Mouse (Mus musculus): ENCODE results near the gene Tatdn3. TPM values are rescaled to one million over a fixed set of nuclear protein-coding genes. Genes with fewer than 3 reads are reported as not detected.
A peak's percentile ranks its signal among the peaks of the same experiment; 100 is the strongest.

Gene Tatdn3
- total and polyA plus RNA-seq, 3 experiments, result 1.6 to 50.0 (median 33.6) TPM

DNA sequence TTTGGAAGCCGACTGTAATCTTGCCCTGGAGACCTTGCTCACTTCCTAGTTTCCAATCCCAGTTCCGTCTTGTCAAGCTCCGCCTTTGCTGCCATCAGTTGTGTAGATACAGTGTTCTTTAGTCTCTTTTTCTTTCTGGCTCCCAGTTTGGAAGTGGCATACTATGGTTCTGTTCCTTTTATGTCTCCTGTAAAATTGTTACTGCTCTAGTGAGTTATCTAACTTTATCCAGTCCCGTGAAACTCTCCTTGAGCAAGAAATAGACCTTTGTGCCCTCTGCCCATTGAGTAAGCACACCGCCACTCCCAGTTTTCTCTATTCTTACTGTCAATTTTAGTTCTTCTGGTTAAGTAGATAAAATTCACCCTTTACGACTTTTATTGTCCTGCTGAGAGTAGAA lies 8.9 kb upstream of the Tatdn3 start:
- Histone ChIP-seq H3K36me3 (replicated peaks) (peaks cover 96% of the 10 kb centered on the region), H3K9me3 (replicated peaks) (no peaks in the 10 kb centered on the region), H3K27me3 (ENCODE audit: insufficient read depth, low read length) (no peaks in the 10 kb centered on the region), H3K4me3 (ENCODE audit: low read depth, low read length) (no peak overlapping the region), H3K4me1 (ENCODE audit: insufficient read depth, low read depth, low read length) (peaks cover 20% of the 10 kb centered on the region)
- DNase-seq (ENCODE audit: low spot score) (no peak), ATAC-seq (ENCODE audit: extremely low read depth, insufficient number of reproducible peaks, low FRiP score, poor library complexity, severe bottlenecking) (no peak)
- no peak for TF ChIP-seq TAL1 (conservative IDR thresholded peaks at IDR 0.05; ENCODE audit: low read depth, low read length)
- no peak for TF ChIP-seq POLR2AphosphoS5 (IDR thresholded peaks at IDR 0.05; ENCODE audit: insufficient replicate concordance, low read depth, low read length)
- TF ChIP-seq CTCF (IDR thresholded peaks at IDR 0.05; ENCODE audit: low read depth, low read length), result no peak
- TF ChIP-seq GATA2 (IDR thresholded peaks at IDR 0.05; ENCODE audit: borderline replicate concordance, low read depth, low read length), result no peak
- no peak for TF ChIP-seq GATA1 (IDR thresholded peaks at IDR 0.05; ENCODE audit: borderline replicate concordance, low read length)

DNA sequence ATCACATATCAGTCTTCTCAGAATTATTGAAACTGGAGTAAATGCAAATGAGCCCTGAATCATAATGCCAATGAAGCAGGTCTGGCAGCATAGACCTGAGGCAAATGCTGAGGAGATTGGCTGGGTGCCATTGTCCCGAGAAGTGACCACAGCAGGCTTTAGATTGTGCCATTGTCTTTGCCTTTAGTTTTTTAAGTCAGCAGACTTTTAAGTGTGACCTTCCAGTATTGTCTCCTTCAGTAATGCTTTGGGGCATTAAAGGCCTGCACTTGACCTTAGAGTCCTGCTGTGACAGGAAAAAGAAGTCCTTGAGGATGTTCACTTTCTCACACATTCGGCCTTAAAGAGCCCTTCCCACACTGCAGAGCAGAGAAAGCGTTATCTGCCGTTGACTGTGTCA lies 7.5 kb upstream of the Tatdn3 start:
- no peaks in the 10 kb centered on the region for H3K9me3 ChIP-seq (replicated peaks)
- H3K27me3 ChIP-seq (ENCODE audit: insufficient read depth, low read length), result no peaks in the 10 kb centered on the region
- H3K4me1 ChIP-seq (ENCODE audit: insufficient read depth, low read depth, low read length), result peaks cover 22% of the 10 kb centered on the region
- no peak for DNase-seq (ENCODE audit: low spot score)
- H3K4me3 ChIP-seq (ENCODE audit: low read depth, low read length), result no peak overlapping the region
- peaks cover 97% of the 10 kb centered on the region for H3K36me3 ChIP-seq (replicated peaks)
- TF ChIP-seq GATA1 (IDR thresholded peaks at IDR 0.05; ENCODE audit: borderline replicate concordance, low read length), result no peak
- no peak for TF ChIP-seq CTCF (IDR thresholded peaks at IDR 0.05; ENCODE audit: low read depth, low read length)
- no peak for ATAC-seq (ENCODE audit: extremely low read depth, insufficient number of reproducible peaks, low FRiP score, poor library complexity, severe bottlenecking)

DNA sequence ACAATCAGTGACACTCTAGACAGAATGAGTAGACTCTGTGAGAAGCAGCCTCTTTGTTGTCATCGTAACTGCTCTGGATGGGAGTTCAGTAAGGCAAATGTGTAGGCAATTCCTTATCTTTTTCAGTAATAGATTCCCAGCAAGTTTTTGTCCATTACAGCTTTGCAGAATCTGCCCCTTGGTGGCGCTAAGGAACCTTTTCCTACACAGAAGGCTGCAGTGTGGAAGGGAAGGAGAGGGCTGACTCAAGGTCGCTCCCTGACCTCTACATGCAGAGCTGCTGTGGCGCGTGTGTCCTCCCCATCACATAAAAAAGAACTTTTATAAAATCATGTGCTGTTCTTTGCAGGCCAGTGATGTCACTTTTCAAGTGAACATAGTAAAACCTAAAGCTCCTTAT lies 5.6 kb upstream of the Tatdn3 start:
- Histone ChIP-seq H3K36me3 (replicated peaks) (peaks cover 85% of the 10 kb centered on the region), H3K9me3 (replicated peaks) (no peaks in the 10 kb centered on the region), H3K4me1 (ENCODE audit: insufficient read depth, low read depth, low read length) (peaks cover 37% of the 10 kb centered on the region), H3K27me3 (ENCODE audit: insufficient read depth, low read length) (no peaks in the 10 kb centered on the region), H3K4me3 (ENCODE audit: low read depth, low read length) (no peak overlapping the region)
- DNase-seq (ENCODE audit: low spot score), result no peak
- TF ChIP-seq TAL1 (conservative IDR thresholded peaks at IDR 0.05; ENCODE audit: low read depth, low read length), result no peak
- TF ChIP-seq CTCF (IDR thresholded peaks at IDR 0.05; ENCODE audit: low read depth, low read length), result no peak
- no peak for TF ChIP-seq POLR2AphosphoS5 (IDR thresholded peaks at IDR 0.05; ENCODE audit: insufficient replicate concordance, low read depth, low read length)
- no peak for TF ChIP-seq GATA2 (IDR thresholded peaks at IDR 0.05; ENCODE audit: borderline replicate concordance, low read depth, low read length)
- no peak for TF ChIP-seq GATA1 (IDR thresholded peaks at IDR 0.05; ENCODE audit: borderline replicate concordance, low read length)
- ATAC-seq (ENCODE audit: extremely low read depth, insufficient number of reproducible peaks, low FRiP score, poor library complexity, severe bottlenecking), result peak; percentile 32; the same call in 1 of the 2 replicates

DNA sequence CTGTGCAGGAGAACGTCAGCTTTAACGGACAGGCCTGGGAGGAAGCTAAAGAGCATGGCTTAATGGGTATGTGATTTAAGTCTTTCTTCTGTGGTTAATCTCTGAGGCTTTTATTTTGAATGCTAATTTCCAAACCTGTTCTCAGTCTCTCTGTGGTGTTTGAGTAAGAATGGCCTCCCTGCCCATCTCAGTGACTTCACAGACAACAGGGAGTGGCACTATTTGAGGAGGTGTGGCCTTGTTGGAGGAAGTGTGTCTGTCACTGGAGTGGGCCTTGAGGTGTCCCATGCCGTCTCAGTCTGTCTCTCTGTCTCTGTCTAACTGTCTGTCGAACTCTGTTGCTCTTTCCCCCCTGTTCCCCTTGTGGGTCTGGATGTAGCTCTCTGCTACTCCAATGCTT lies 2.5 kb upstream of the Tatdn3 start:
- TF ChIP-seq POLR2AphosphoS5 (IDR thresholded peaks at IDR 0.05; ENCODE audit: insufficient replicate concordance, low read depth, low read length), result no peak
- TF ChIP-seq CTCF (IDR thresholded peaks at IDR 0.05; ENCODE audit: low read depth, low read length), result no peak
- TF ChIP-seq TAL1 (conservative IDR thresholded peaks at IDR 0.05; ENCODE audit: low read depth, low read length), result no peak
- TF ChIP-seq GATA2 (IDR thresholded peaks at IDR 0.05; ENCODE audit: borderline replicate concordance, low read depth, low read length), result no peak
- TF ChIP-seq GATA1 (IDR thresholded peaks at IDR 0.05; ENCODE audit: borderline replicate concordance, low read length), result no peak
- Histone ChIP-seq H3K27me3 (ENCODE audit: insufficient read depth, low read length) (no peaks in the 10 kb centered on the region), H3K36me3 (replicated peaks) (peaks cover 56% of the 10 kb centered on the region), H3K4me3 (ENCODE audit: low read depth, low read length) (no peak overlapping the region; the same call in 1 of the 2 replicates), H3K9me3 (replicated peaks) (no peaks in the 10 kb centered on the region), H3K4me1 (ENCODE audit: insufficient read depth, low read depth, low read length) (peaks cover 34% of the 10 kb centered on the region)
- no peak for DNase-seq (ENCODE audit: low spot score)
- peak; percentile 46 for ATAC-seq (ENCODE audit: extremely low read depth, insufficient number of reproducible peaks, low FRiP score, poor library complexity, severe bottlenecking)

DNA sequence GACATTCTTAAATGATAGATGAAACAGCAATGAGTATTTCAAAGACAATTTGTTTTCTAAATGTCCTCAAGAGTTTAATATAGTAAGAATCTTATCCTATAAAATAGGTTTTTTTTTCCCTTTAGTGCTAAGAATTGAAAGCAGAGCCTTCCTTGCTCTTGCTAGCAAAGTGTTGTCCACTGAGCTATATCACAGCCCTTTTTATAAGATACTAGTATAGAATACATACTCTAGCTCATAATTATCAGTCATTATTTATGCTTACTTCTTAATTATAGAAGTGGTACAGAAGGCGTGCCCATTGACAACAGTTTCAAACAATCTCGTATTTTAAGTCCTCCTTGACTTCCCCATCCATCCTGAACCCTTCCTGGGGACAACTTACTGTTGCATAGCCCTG lies 1.8 kb upstream of the Tatdn3 start:
- no peak for TF ChIP-seq GATA2 (IDR thresholded peaks at IDR 0.05; ENCODE audit: borderline replicate concordance, low read depth, low read length)
- no peak for TF ChIP-seq TAL1 (conservative IDR thresholded peaks at IDR 0.05; ENCODE audit: low read depth, low read length)
- no peak for TF ChIP-seq POLR2AphosphoS5 (IDR thresholded peaks at IDR 0.05; ENCODE audit: insufficient replicate concordance, low read depth, low read length)
- no peak for TF ChIP-seq CTCF (IDR thresholded peaks at IDR 0.05; ENCODE audit: low read depth, low read length)
- no peak for TF ChIP-seq GATA1 (IDR thresholded peaks at IDR 0.05; ENCODE audit: borderline replicate concordance, low read length)

DNA sequence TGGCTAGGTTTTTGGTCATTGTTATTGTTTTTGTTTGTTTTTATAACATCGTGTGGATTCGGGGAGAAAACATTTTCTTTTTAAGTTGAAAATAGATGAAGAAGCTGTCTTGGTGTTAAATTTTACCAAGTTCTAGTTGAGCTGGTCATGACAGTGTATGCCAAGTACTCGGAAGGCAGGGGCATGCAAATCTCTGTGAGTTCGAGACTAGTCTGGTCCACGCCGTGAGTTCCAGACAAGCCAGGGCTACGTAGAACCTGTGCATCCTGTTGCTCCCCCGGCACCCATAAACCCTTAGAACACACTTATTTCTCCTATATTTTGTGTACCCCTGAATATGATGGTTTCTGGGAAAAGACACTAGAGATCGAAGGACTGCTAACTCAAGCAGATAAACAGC lies 968 bp upstream of the Tatdn3 start:
- no peak for TF ChIP-seq POLR2AphosphoS5 (IDR thresholded peaks at IDR 0.05; ENCODE audit: insufficient replicate concordance, low read depth, low read length)
- TF ChIP-seq CTCF (IDR thresholded peaks at IDR 0.05; ENCODE audit: low read depth, low read length), result no peak
- TF ChIP-seq GATA2 (IDR thresholded peaks at IDR 0.05; ENCODE audit: borderline replicate concordance, low read depth, low read length), result no peak
- no peak for TF ChIP-seq GATA1 (IDR thresholded peaks at IDR 0.05; ENCODE audit: borderline replicate concordance, low read length)
- TF ChIP-seq TAL1 (conservative IDR thresholded peaks at IDR 0.05; ENCODE audit: low read depth, low read length), result no peak
- Histone ChIP-seq H3K27me3 (ENCODE audit: insufficient read depth, low read length) (no peaks in the 10 kb centered on the region), H3K36me3 (replicated peaks) (peaks cover 51% of the 10 kb centered on the region), H3K4me1 (ENCODE audit: insufficient read depth, low read depth, low read length) (peaks cover 30% of the 10 kb centered on the region), H3K9me3 (replicated peaks) (no peaks in the 10 kb centered on the region), H3K4me3 (ENCODE audit: low read depth, low read length) (peak overlapping the region; percentile 96)
- ATAC-seq (ENCODE audit: extremely low read depth, insufficient number of reproducible peaks, low FRiP score, poor library complexity, severe bottlenecking) (no peak), DNase-seq (ENCODE audit: low spot score) (no peak)

More for the DNA sequence above, 1.8 kb upstream of the Tatdn3 start:
- H3K36me3 ChIP-seq (replicated peaks), result peaks cover 51% of the 10 kb centered on the region
- H3K9me3 ChIP-seq (replicated peaks), result no peaks in the 10 kb centered on the region
- no peak for DNase-seq (ENCODE audit: low spot score)
- peak overlapping the region; percentile 13; the same call in 1 of the 2 replicates for H3K4me3 ChIP-seq (ENCODE audit: low read depth, low read length)
- no peaks in the 10 kb centered on the region for H3K27me3 ChIP-seq (ENCODE audit: insufficient read depth, low read length)
- no peak for ATAC-seq (ENCODE audit: extremely low read depth, insufficient number of reproducible peaks, low FRiP score, poor library complexity, severe bottlenecking)
- peaks cover 34% of the 10 kb centered on the region for H3K4me1 ChIP-seq (ENCODE audit: insufficient read depth, low read depth, low read length)
